Mouse (Mus musculus) heart, embryonic 16.5 days (tissue): ENCODE results near the gene Dnmt3l. TPM values are rescaled to one million over a fixed set of nuclear protein-coding genes. Genes with fewer than 3 reads are reported as not detected.

Experiments used
- ATAC-seq: fragments of 200-750 bp; cut with Nextera tagmentation; replicated peaks from 2 replicates; pipeline ENCODE4 v1.8.0; 2017; ENCODE audit warnings: moderate number of reproducible peaks; ENCODE audit not compliant: insufficient read depth, low FRiP score; ENCODE audit errors: extremely low read depth
- H3K27ac ChIP-seq: fragments of 300-500 bp; sonication (generic); 2 replicates; pipeline ENCODE4 v1.5.1; 2014; ENCODE audit warnings: mild to moderate bottlenecking, low read length, control low read depth, moderate library complexity
- H3K27me3 ChIP-seq: fragments of 300-500 bp; sonication (generic); 2 replicates; pipeline ENCODE4 v1.6.1; 2014; ENCODE audit warnings: low read length, mixed read lengths; ENCODE audit not compliant: control insufficient read depth, insufficient read depth
- H3K36me3 ChIP-seq: fragments of 300-500 bp; sonication (generic); 2 replicates; pipeline ENCODE4 v1.6.1; 2014; ENCODE audit not compliant: control insufficient read depth, insufficient read depth
- H3K4me1 ChIP-seq: fragments of 300-500 bp; sonication (generic); 2 replicates; pipeline ENCODE4 v1.6.1; 2014; ENCODE audit warnings: low read length, mixed read lengths; ENCODE audit not compliant: control insufficient read depth, insufficient read depth
- H3K4me2 ChIP-seq: fragments of 300-500 bp; sonication (generic); 2 replicates; pipeline ENCODE4 v1.6.1; 2014; ENCODE audit warnings: low read depth, mild to moderate bottlenecking, control low read depth, low read length
- H3K4me3 ChIP-seq: fragments of 300-500 bp; sonication (generic); 2 replicates; pipeline ENCODE4 v1.5.1; 2014; ENCODE audit warnings: mild to moderate bottlenecking, control low read depth, low read length
- H3K9ac ChIP-seq: fragments of 300-500 bp; sonication (generic); 2 replicates; pipeline ENCODE4 v1.6.1; 2014; ENCODE audit warnings: low read length, control low read depth
- H3K9me3 ChIP-seq: fragments of 300-500 bp; sonication (generic); replicated peaks from 2 replicates; pipeline ENCODE4 v1.6.1; 2016; ENCODE audit warnings: low read length; ENCODE audit not compliant: control insufficient read depth
- WGBS: fragments of 180-500 bp; shearing (Covaris S2); extraction: QIAGEN DNeasy Blood & Tissue Kit; methylation state at CpG from one replicate; pipeline ENCODE4 v1.1.7; 2014; 5-methylcytosine and 5-hydroxymethylcytosine counted together
- polyA plus RNA-seq: library from polyadenylated mRNA; unstranded; fragments of >200 nt; fragmentation: Nextera tagmentation; extraction: Ambion mirVana; gene quantifications from 2 replicates; pipeline ENCODE4 v1.2.1, GENCODE M21; 2015

Gene Dnmt3l
- polyA plus RNA-seq, 1 experiment from 2014 or later, result 0.13 TPM

- no peak for ATAC-seq
- Histone ChIP-seq H3K9me3 (no peaks in the 10 kb centered on the region), H3K27me3 (0 out of 2 replicates have a peak, but pooled peaks cover 4% of the 10 kb centered on the region), H3K4me3 (no peak overlapping the region), H3K36me3 (no peaks in the 10 kb centered on the region), H3K27ac (no peak overlapping the region), H3K4me1 (0 out of 2 replicates have a peak, but pooled peaks cover 2% of the 10 kb centered on the region), H3K4me2 (no peak overlapping the region), H3K9ac (no peak overlapping the region)
- 75% methylated on average over 1 of the region's 1 CpGs for WGBS
Observed at GRCm38 (mm10) chr10:78044531-78044930, 2.8 kb downstream of the Dnmt3l start.

- ATAC-seq, result no peak
- Histone ChIP-seq H3K27ac (no peak overlapping the region), H3K36me3 (no peaks in the 10 kb centered on the region), H3K9me3 (no peaks in the 10 kb centered on the region), H3K4me1 (0 out of 2 replicates have a peak, but pooled peaks cover 2% of the 10 kb centered on the region), H3K4me3 (no peak overlapping the region), H3K9ac (no peak overlapping the region), H3K27me3 (0 out of 2 replicates have a peak, but pooled peaks cover 4% of the 10 kb centered on the region), H3K4me2 (no peak overlapping the region)
- WGBS, result 80% methylated on average over 4 of the region's 4 CpGs
Observed at GRCm38 (mm10) chr10:78046388-78046787, 4.6 kb downstream of the Dnmt3l start.

GRCm38 (mm10) chr10:78048061-78048730 lies 6.4 kb downstream of the Dnmt3l start:
- H3K4me1 ChIP-seq, result 0 out of 2 replicates have a peak, but pooled peaks cover 2% of the 10 kb centered on the region
- H3K27ac ChIP-seq, result no peak overlapping the region
- 78% methylated on average over 8 of the region's 10 CpGs for WGBS
- H3K4me3 ChIP-seq, result no peak overlapping the region
- H3K36me3 ChIP-seq, result no peaks in the 10 kb centered on the region
- H3K9me3 ChIP-seq, result no peaks in the 10 kb centered on the region
- no peak for ATAC-seq
- H3K27me3 ChIP-seq, result no peaks in the 10 kb centered on the region
- H3K4me2 ChIP-seq, result no peak overlapping the region
- no peak overlapping the region for H3K9ac ChIP-seq

- Histone ChIP-seq H3K9me3 (no peaks in the 10 kb centered on the region), H3K36me3 (no peaks in the 10 kb centered on the region), H3K27me3 (no peaks in the 10 kb centered on the region), H3K9ac (no peak overlapping the region), H3K4me1 (0 out of 2 replicates have a peak, but pooled peaks cover 2% of the 10 kb centered on the region), H3K4me2 (no peak overlapping the region), H3K4me3 (no peak overlapping the region), H3K27ac (no peak overlapping the region)
- ATAC-seq, result no peak
- 41% methylated on average over 11 of the region's 11 CpGs for WGBS
Observed at GRCm38 (mm10) chr10:78049519-78050035, 7.8 kb downstream of the Dnmt3l start.

GRCm38 (mm10) chr10:78054633-78055565 lies 13.2 kb downstream of the Dnmt3l start:
- H3K4me1 ChIP-seq, result no peaks in the 10 kb centered on the region
- WGBS, result 58% methylated on average over 19 of the region's 19 CpGs
- H3K9ac ChIP-seq, result no peak overlapping the region
- no peak overlapping the region for H3K27ac ChIP-seq
- no peak overlapping the region for H3K4me3 ChIP-seq
- no peak overlapping the region for H3K4me2 ChIP-seq
- no peaks in the 10 kb centered on the region for H3K27me3 ChIP-seq
- ATAC-seq, result no peak
- H3K9me3 ChIP-seq, result no peaks in the 10 kb centered on the region
- no peaks in the 10 kb centered on the region for H3K36me3 ChIP-seq

- H3K9me3 ChIP-seq, result no peaks in the 10 kb centered on the region
- no peak for ATAC-seq
- H3K4me2 ChIP-seq, result no peak overlapping the region
- no peak overlapping the region for H3K4me3 ChIP-seq
- H3K9ac ChIP-seq, result no peak overlapping the region
- H3K27me3 ChIP-seq, result no peaks in the 10 kb centered on the region
- H3K36me3 ChIP-seq, result no peaks in the 10 kb centered on the region
- no peak overlapping the region for H3K27ac ChIP-seq
- WGBS, result 85% methylated on average over 8 of the region's 8 CpGs
- H3K4me1 ChIP-seq, result no peaks in the 10 kb centered on the region
Observed at GRCm38 (mm10) chr10:78057056-78057455, 15.3 kb downstream of the Dnmt3l start.

- WGBS, result 78% methylated on average over 9 of the region's 9 CpGs
- no peak overlapping the region for H3K9ac ChIP-seq
- H3K27me3 ChIP-seq, result peaks cover 7% of the 10 kb centered on the region; the same call in 1 of the 2 replicates
- H3K36me3 ChIP-seq, result no peaks in the 10 kb centered on the region
- no peak overlapping the region for H3K27ac ChIP-seq
- no peak for ATAC-seq
- no peaks in the 10 kb centered on the region for H3K4me1 ChIP-seq
- no peak overlapping the region for H3K4me3 ChIP-seq
- H3K4me2 ChIP-seq, result no peak overlapping the region
- H3K9me3 ChIP-seq, result no peaks in the 10 kb centered on the region
Observed at GRCm38 (mm10) chr10:78063122-78063521, 21.4 kb downstream of the Dnmt3l start.

GRCm38 (mm10) chr10:78067226-78067625 lies 25.5 kb downstream of the Dnmt3l start:
- ATAC-seq, result no peak
- H3K4me2 ChIP-seq, result no peak overlapping the region
- H3K9me3 ChIP-seq, result no peaks in the 10 kb centered on the region
- no peak overlapping the region for H3K9ac ChIP-seq
- peaks cover 8% of the 10 kb centered on the region; the same call in 1 of the 2 replicates for H3K4me1 ChIP-seq
- H3K27ac ChIP-seq, result no peak overlapping the region
- peaks cover 14% of the 10 kb centered on the region for H3K27me3 ChIP-seq
- H3K4me3 ChIP-seq, result no peak overlapping the region
- 30% methylated on average over 4 of the region's 4 CpGs for WGBS
- no peaks in the 10 kb centered on the region for H3K36me3 ChIP-seq
